Mouse (Mus musculus) small intestine, adult 2 months (tissue): ENCODE measurements around the gene Astl.

ENCODE experiments used
- CTCF ChIP-seq: fragments of 200-500 bp; IDR thresholded peaks from 2 replicates; pipeline ENCODE4 v1.5.1; 2012; ENCODE audit warnings: low read depth, mild to moderate bottlenecking, control low read depth, inconsistent platforms, low read length, moderate library complexity, mixed read lengths; ENCODE audit not compliant: insufficient replicate concordance, insufficient read length; ENCODE audit errors: extremely low read depth
- POLR2A ChIP-seq: fragments of 200-500 bp; IDR thresholded peaks from 2 replicates; pipeline ENCODE4 v1.6.1; 2012; ENCODE audit warnings: low read depth, mild to moderate bottlenecking, control low read depth, inconsistent platforms, low read length, moderate library complexity

DNA sequence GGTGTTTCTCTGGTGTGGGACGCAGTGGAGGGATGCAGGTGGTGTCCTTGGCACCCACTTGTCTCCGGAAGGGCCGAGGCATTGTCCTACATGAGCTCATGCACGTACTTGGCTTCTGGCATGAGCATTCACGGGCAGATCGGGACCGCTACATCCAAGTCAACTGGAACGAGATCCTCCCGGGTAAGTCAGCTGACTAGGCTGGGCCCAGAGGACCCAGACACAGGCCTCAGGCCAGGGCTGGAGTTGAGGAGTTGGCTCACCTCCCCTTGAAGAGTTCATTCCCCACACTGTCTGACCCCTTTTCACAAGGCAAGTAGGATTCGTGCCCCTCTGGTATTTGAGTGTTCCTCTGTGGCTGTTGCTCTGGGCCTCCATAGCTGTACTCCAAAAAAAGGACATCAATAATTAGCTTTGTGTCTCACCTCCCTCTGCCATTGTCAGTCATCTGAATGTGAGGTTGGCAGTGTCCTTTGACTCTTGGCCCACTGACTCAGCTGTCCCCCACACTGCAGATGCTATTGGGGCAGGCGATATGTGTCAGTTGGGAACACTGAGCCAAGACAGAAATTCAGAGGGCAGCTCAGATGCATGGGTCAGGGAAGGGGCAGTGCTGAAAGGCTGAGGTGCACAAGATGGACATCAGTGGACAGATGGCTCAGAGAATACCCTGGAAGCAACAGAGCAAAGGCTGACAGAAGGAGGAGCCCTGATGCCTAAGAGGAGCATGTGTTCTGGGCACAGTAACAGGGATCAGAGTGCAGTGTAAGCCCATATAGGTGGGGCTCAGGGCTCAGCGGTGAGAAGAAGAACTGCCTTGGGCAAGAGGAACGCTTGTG lies 8.9 kb downstream of the Astl start:
- TF ChIP-seq CTCF (no peak), POLR2A (no peak)
